Mouse (Mus musculus) splenic B cell, adult 2 months (primary cell): ENCODE results near the gene Sod3.

Experiments
- DNase-seq: peaks from one replicate; pipeline ENCODE4 v3.0.0-alpha.2; 2011; ENCODE audit warnings: low read depth, low spot score
- H3K27me3 ChIP-seq: 2 replicates; pipeline ENCODE4 v1.6.1; 2012; ENCODE audit warnings: mild to moderate bottlenecking, low read length, moderate library complexity, mixed read lengths; ENCODE audit not compliant: control insufficient read depth, poor library complexity, insufficient read depth, severe bottlenecking
- H3K36me3 ChIP-seq: 2 replicates; pipeline ENCODE4 v1.6.1; 2012; ENCODE audit warnings: mild to moderate bottlenecking, low read length, moderate library complexity, mixed read lengths; ENCODE audit not compliant: control insufficient read depth, poor library complexity, insufficient read depth, severe bottlenecking

Sod3 gene

DNA sequence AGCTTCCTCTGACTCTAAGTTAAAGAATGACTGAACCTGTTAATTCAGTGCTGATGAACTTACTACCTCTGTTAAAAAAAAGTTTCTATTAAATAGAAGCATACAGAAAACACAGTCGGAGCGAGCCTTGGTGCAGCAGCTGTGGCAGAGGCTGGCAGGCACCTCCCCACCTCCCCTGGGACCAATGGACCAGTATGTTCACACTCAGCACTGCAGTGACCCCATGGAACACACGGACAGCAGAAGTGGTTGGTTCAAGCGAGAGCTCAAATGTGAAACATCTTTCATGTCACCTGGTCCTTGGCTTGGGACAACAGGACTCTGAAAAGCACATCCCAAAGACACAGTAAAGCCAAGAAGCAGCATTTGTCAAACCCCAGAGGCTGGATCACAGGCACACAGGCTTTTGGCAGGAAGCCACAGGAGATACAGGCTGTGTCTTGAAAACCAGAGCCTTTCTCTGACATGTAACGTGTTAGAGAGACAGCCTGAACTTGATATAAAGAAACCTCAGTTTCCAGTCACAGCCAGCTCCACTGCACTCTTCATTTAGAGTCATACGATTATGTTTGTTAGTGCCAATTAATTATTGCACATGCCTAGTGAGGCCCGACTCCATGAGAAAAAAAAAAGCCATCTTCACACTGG is 45.2 kb downstream of the Sod3 start:
- Histone ChIP-seq H3K27me3 (no peaks in the 10 kb centered on the region), H3K36me3 (no peaks in the 10 kb centered on the region)
- DNase-seq = no peak

DNA sequence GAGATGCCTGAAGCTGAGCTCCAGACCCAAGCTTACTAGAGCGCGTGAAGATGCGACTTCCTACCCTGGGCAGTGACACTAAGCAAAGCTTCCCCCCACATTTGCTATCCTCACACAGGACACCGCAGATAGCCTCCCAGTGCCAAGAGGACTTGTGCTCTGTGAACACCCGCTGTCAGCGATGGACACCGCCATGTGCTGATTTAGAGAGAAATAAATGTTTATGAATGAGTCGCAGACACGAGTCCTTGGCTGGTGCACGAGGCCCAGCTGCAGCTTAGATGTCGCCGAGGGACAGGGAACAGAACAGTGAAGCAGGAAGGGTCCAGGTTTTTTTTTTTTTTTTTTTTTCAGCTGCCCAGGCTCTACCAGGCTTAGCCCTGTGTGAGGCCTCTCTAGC is 46.6 kb downstream of the Sod3 start:
- Histone ChIP-seq H3K36me3 (no peaks in the 10 kb centered on the region), H3K27me3 (no peaks in the 10 kb centered on the region)
- no peak for DNase-seq

DNA sequence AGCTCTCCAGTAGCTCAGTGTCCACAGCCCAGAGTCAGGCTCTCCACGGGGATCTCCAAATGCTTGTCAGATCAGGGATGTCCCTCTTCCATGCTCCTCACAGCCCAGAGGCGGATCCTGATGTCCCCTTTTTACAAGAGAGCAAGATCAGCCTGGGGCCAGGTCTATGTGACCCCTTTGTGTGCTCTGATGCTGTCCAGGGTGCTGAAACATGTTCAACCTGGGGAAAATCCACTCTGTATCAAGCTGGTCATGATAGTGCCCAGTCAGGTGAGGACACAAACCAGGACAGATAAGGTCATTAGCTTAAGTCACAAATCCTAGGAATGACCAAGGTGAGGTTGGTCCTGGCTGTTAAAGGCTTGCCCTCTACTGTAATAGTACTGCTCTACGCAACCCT is 48.0 kb downstream of the Sod3 start:
- no peaks in the 10 kb centered on the region for H3K27me3 ChIP-seq
- DNase-seq = no peak
- no peaks in the 10 kb centered on the region for H3K36me3 ChIP-seq

DNA sequence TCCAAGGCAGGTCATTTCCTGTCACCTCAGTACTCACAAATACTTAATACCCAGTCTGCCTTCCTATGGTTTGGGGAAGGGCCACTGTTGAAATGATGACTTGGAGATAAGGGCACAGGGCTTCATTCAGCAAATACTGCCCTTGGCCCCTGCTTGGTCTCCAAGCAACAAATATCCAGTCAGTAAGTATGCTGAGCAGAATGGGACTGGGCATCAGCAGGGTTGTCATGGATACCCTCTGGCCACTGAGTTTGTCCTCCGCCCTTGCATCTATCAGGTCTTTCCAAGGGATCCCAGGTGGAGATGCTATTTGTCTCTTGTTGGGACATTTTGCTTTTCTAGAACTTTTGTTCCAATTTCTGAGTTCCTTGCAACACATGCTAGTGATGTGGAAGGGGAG is 51.6 kb downstream of the Sod3 start:
- no peaks in the 10 kb centered on the region for H3K36me3 ChIP-seq
- no peaks in the 10 kb centered on the region for H3K27me3 ChIP-seq
- no peak for DNase-seq

DNA sequence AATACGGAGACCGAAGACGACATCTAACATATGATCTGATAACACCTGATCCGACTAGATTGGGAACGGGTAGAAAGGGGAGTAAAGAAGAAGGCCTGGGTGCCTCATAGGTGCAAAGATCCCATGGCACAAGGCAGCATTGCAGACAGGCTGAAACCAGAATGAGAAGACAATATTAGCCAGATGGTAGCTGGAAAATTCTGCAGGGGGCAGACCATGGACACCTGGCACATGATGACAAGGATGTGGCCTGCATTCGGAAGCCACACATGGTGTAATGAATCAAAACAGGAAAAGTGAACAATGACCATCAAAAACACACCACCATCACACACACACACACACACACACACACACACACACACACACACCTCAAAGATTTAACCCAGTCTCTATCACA is 52.3 kb downstream of the Sod3 start:
- Histone ChIP-seq H3K27me3 (no peaks in the 10 kb centered on the region), H3K36me3 (no peaks in the 10 kb centered on the region)
- DNase-seq = no peak

DNA sequence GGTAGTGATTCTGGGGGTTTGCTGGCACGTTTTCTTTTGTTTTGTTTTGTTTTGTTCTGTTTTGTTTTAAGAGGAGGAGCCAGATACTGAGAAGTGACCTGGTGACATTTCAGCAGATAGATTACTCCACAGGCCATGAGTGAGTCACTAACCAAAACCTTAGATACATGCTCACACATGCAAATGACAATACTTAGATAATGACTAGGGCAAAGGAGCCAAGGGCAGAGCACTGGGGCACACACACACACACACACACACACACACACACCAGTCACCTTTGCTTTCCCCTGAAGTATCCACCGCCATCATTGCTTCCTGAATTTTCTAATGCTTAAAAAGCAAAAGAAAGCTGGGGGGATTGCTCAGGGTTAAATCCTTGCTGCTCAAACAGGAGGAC is 52.9 kb downstream of the Sod3 start:
- Histone ChIP-seq H3K36me3 (no peaks in the 10 kb centered on the region), H3K27me3 (no peaks in the 10 kb centered on the region)
- DNase-seq = no peak
